Mouse (Mus musculus) thymus, postnatal 0 days (tissue): ENCODE measurements around the gene Acat1. TPM values are rescaled to one million over a fixed set of nuclear protein-coding genes. Genes with fewer than 3 reads are reported as not detected.

Experiments
- DNase-seq: peaks from one replicate; pipeline ENCODE4 v3.0.0-alpha.2; 2015; ENCODE audit warnings: low spot score
- polyA plus RNA-seq: library from polyadenylated mRNA; unstranded; fragments of >200 nt; fragmentation: Nextera tagmentation; extraction: Ambion mirVana; gene quantifications from 2 replicates; pipeline ENCODE4 v1.2.1, GENCODE M21; 2015

The Acat1 gene
- polyA plus RNA-seq, 1 experiment from 2014 or later: 88.6 TPM

DNA sequence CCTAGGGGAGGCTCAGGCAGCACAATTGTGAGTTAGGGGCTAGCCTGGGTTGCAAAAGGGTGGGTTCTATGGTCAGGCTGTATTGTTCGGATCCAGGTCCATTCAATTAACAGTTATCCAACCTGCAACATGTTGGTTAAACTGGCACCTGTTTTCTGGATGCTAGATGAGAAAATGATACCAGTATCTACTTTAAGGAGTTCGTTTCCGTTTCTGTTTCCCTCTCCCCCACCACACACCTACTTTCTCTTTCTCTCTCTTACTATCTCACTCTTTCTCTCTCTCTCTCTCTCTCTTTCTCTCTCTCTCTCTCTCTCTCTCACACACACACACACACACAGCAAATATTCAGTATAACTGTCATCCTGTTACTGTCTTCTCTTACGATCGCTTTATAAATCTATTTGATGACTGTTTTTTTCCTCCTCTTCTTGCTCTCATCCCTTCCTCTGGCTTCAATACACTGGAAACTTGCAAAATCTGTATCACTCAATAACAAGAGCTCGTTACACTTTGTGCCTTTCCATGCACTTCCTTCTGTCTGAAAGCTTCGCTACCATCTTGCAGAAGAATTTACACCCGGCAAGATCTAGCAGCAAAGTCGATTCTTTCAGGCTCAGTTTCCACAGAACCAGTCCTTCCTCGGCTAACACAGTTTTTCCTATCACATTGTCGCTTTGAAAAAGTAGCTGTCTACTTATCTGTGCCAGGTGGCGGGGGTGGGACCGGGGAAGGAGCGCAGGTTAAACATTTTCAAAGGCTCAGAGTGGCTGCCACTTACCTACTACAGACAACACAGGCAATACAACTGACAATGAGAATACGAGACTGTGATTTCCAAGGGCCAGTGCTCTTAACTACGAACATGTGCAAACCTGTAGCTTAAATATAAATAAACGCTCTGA, 74.5 kb downstream of the Acat1 start:
- peak; percentile 46 for DNase-seq

Other genes starting within 250 kb of the Acat1 start
- gene Kdelc2, start 226.4 kb downstream of the Acat1 start, polyA plus RNA-seq: 4.3 and 4.6 TPM in 2 replicates
- 3.6 and 4.6 TPM in 2 replicates for gene 4930550C14Rik, start 208.1 kb downstream of the Acat1 start, polyA plus RNA-seq
- gene Atm, start 73.6 kb downstream of the Acat1 start, polyA plus RNA-seq: 11.0 and 13.5 TPM in 2 replicates
- 13.3 and 13.5 TPM in 2 replicates for gene Npat, start 73.3 kb downstream of the Acat1 start, polyA plus RNA-seq
- gene Cul5, start 59.6 kb upstream of the Acat1 start, polyA plus RNA-seq: 30.3 and 34.5 TPM in 2 replicates
- gene Rab39, start 95.8 kb upstream of the Acat1 start, polyA plus RNA-seq: 0.39 and 0.42 TPM in 2 replicates
- 8.8 and 9.4 TPM in 2 replicates for gene Slc35f2, start 161.2 kb upstream of the Acat1 start, polyA plus RNA-seq
- gene Sln, start 239.8 kb upstream of the Acat1 start, polyA plus RNA-seq: 2.5 and 3.5 TPM in 2 replicates